Mouse (Mus musculus) neural tube, embryonic 14.5 days (tissue): Measurements from ENCODE around the gene Slc51a. TPM values are rescaled to one million over a fixed set of nuclear protein-coding genes. Genes with fewer than 3 reads are reported as not detected.

Experiments used
- ATAC-seq: fragments of 200-750 bp; cut with Nextera tagmentation; 2 replicates; pipeline ENCODE4 v1.8.0; 2017; ENCODE audit warnings: low read depth, mild to moderate bottlenecking, moderate TSS enrichment, moderate library complexity
- H3K27ac ChIP-seq: fragments of 300-500 bp; sonication (generic); 2 replicates; pipeline ENCODE4 v1.5.1; 2014; ENCODE audit warnings: low read depth, mild to moderate bottlenecking, control low read depth, low read length, moderate library complexity, mixed read lengths
- H3K27me3 ChIP-seq: fragments of 300-500 bp; sonication (generic); 2 replicates; pipeline ENCODE4 v1.6.1; 2014; ENCODE audit warnings: low read length; ENCODE audit not compliant: control insufficient read depth, insufficient read depth
- H3K36me3 ChIP-seq: fragments of 300-500 bp; sonication (generic); 2 replicates; pipeline ENCODE4 v1.6.1; 2014; ENCODE audit warnings: low read length, mixed read lengths; ENCODE audit not compliant: control insufficient read depth, insufficient read depth
- H3K4me1 ChIP-seq: fragments of 300-500 bp; sonication (generic); 2 replicates; pipeline ENCODE4 v1.6.1; 2014; ENCODE audit warnings: low read length; ENCODE audit not compliant: control insufficient read depth, insufficient read depth
- H3K4me2 ChIP-seq: fragments of 300-500 bp; sonication (generic); 2 replicates; pipeline ENCODE4 v1.6.1; 2014; ENCODE audit warnings: mild to moderate bottlenecking, low read depth, low read length, control low read depth
- H3K4me3 ChIP-seq: fragments of 300-500 bp; sonication (generic); 2 replicates; pipeline ENCODE4 v1.5.1; 2014; ENCODE audit warnings: low read depth, low read length, control low read depth, mixed read lengths
- H3K9ac ChIP-seq: fragments of 300-500 bp; sonication (generic); replicated peaks from 2 replicates; pipeline ENCODE4 v1.6.1; 2014; ENCODE audit warnings: low read depth, mild to moderate bottlenecking, control low read depth, low read length, mixed read lengths
- H3K9me3 ChIP-seq: fragments of 300-500 bp; sonication (generic); 2 replicates; pipeline ENCODE4 v1.6.1; 2016; ENCODE audit warnings: low read length; ENCODE audit not compliant: control insufficient read depth
- WGBS: fragments of 180-500 bp; shearing (Covaris S2); extraction: QIAGEN DNeasy Blood & Tissue Kit; methylation state at CpG from one replicate; pipeline ENCODE4 v1.1.7; 2014; 5-methylcytosine and 5-hydroxymethylcytosine counted together
- polyA plus RNA-seq: library from polyadenylated mRNA; unstranded; fragments of >200 nt; fragmentation: Nextera tagmentation; extraction: Ambion mirVana; gene quantifications from 2 replicates; pipeline ENCODE4 v1.2.1, GENCODE M21; 2014

Slc51a gene
- polyA plus RNA-seq = 0.17 and 0.40 TPM in 2 replicates

GRCm38 (mm10) chr16:32487234-32488111 lies at the start of gene Slc51a:
Slc51a (minus strand) TSS chr16:32487879.
- no peaks in the 10 kb centered on the region for H3K27me3 ChIP-seq
- WGBS = 70% methylated on average over 15 of the region's 15 CpGs
- H3K36me3 ChIP-seq = no peaks in the 10 kb centered on the region
- H3K4me1 ChIP-seq = no peaks in the 10 kb centered on the region
- no peak within 1 kb of the TSS for H3K4me3 ChIP-seq
- H3K27ac ChIP-seq = no peak within 1 kb of the TSS
- no peak within 1 kb of the TSS for H3K4me2 ChIP-seq
- no peaks in the 10 kb centered on the region for H3K9me3 ChIP-seq
- H3K9ac ChIP-seq = no peak within 1 kb of the TSS
- ATAC-seq = no peak

DNA sequence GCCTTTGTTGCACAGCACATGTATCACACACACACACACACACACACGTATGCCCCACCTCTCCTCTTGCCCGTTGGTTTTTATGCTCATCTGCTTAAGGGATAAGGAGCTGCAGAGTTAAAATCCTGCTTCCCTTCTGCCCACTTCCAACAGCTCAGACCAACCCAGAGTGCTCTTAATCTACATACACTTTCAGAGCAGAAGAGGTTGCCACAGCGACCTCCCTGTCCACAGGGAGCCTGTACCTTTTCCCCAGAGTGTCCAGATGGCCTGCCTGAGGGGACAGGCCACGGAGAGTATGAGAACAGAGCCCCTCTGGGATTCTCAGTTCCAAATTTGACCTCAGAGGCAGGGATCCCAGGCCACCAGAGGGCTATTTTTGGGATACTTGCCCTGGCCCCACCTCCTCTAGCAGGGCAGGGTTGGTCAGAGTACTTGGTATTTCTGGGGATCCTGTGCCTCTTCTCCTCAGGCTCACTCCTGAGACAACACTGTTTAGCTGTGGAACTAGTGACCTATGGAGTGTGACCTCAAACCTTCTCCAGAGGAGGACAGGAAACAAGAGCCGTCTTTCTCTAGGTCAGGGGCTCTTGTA lies 47.6 kb upstream of the Slc51a start:
- 33% methylated on average over 5 of the region's 5 CpGs for WGBS
- Histone ChIP-seq H3K4me2 (no peak overlapping the region), H3K4me3 (no peak overlapping the region), H3K36me3 (no peaks in the 10 kb centered on the region), H3K4me1 (no peaks in the 10 kb centered on the region), H3K9me3 (no peaks in the 10 kb centered on the region), H3K9ac (no peak overlapping the region), H3K27me3 (no peaks in the 10 kb centered on the region), H3K27ac (no peak overlapping the region)
- ATAC-seq = no peak

- H3K9ac ChIP-seq = no peak overlapping the region
- H3K9me3 ChIP-seq = no peaks in the 10 kb centered on the region
- no peak for ATAC-seq
- 66% methylated on average over 18 of the region's 18 CpGs for WGBS
- H3K27me3 ChIP-seq = no peaks in the 10 kb centered on the region
- H3K4me2 ChIP-seq = no peak overlapping the region
- H3K4me3 ChIP-seq = no peak overlapping the region
- no peaks in the 10 kb centered on the region for H3K4me1 ChIP-seq
- no peaks in the 10 kb centered on the region for H3K36me3 ChIP-seq
- no peak overlapping the region for H3K27ac ChIP-seq
Measured at GRCm38 (mm10) chr16:32532878-32533826, 45.5 kb upstream of the Slc51a start.

DNA sequence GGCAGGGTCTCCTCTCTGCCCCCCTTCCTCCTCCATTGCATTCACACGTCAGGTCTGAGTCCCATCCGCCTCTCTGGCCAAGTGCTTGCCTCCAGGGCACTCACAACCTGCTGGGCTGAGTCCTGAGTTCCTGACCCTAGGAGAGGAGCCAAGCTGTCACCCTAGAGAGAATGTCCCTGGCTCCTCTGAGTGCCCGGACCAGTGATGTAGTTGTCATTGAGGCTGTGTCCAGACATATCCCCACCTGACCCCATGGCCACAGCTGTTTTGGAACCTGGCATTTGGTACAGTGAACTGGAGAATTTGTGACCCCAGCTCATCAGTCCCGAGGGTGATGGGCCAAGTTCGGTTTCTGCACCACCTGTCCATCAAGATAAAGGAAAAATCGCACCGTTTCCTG lies 39.2 kb upstream of the Slc51a start:
- 69% methylated on average over 7 of the region's 7 CpGs for WGBS
- no peak overlapping the region for H3K27ac ChIP-seq
- no peak overlapping the region for H3K4me3 ChIP-seq
- no peaks in the 10 kb centered on the region for H3K36me3 ChIP-seq
- peaks cover 9% of the 10 kb centered on the region for H3K4me1 ChIP-seq
- H3K27me3 ChIP-seq = no peaks in the 10 kb centered on the region
- H3K9me3 ChIP-seq = no peaks in the 10 kb centered on the region
- H3K4me2 ChIP-seq = no peak overlapping the region
- ATAC-seq = no peak
- H3K9ac ChIP-seq = no peak overlapping the region

DNA sequence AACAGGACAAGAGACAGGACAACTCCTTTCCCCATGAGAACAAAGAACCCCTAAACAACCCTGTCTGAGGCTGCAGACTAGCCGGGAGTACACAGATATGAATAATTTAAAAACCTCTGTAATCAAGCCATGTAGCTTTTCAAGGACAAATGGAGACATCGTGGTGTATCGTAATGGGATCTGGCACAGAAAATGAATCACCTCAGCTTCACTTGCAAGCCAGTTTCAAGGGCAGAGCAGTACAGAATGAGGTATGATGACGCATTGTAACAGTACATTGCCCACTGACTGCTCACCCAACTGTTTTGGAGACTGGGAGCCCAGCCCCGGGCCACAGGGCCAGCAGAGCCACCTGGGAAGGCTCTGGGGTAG lies 36.6 kb upstream of the Slc51a start:
- H3K36me3 ChIP-seq = no peaks in the 10 kb centered on the region
- H3K27ac ChIP-seq = peak overlapping the region; percentile 56; the same call in 1 of the 2 replicates
- H3K4me3 ChIP-seq = no peak overlapping the region
- H3K27me3 ChIP-seq = no peaks in the 10 kb centered on the region
- H3K4me1 ChIP-seq = peaks cover 9% of the 10 kb centered on the region
- WGBS = 31% methylated on average over 5 of the region's 5 CpGs
- ATAC-seq = peak; percentile 53; the same call in 1 of the 2 replicates
- H3K9me3 ChIP-seq = no peaks in the 10 kb centered on the region
- H3K4me2 ChIP-seq = no peak overlapping the region
- no peak overlapping the region for H3K9ac ChIP-seq

DNA sequence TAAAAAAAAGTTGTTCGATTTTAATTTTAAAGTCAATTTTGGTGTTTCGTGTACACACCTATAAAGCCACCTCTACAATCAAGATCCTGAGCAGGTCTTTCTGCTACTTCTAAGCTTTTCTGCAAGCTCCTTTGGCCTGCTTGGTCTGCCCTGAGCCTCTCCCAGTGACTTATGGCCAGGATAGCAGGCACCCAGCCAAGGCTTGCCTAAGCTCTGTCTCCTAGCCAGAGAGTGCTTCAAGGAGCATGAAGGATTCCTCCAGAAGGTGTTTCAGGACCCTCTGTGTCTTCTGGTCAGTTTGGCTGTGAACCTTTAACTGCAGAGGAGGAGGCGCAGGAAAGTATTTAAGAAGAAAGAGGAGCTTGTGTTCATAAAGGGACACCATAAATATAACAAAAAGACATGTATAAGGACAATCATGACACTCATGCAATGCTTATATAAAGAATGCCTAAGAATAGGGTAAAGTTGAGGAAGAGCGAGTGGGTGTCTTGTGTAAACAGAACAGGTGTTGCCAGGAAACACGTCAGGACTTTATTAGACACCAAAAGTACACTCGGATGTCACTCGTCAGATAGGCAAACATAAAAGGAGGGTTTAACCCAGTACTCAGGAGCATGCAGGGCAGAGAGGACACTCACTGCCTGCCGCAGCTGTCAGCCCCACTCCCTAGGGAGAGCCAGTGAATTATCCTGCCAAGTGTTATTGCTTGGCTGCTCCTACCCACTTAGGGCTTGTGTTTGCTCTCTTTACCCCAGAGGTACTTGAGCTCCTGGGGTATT lies 36.0 kb upstream of the Slc51a start:
- H3K4me3 ChIP-seq = no peak overlapping the region
- peak overlapping the region; percentile 56; the same call in 1 of the 2 replicates for H3K27ac ChIP-seq
- no peak overlapping the region for H3K9ac ChIP-seq
- no peaks in the 10 kb centered on the region for H3K9me3 ChIP-seq
- H3K4me1 ChIP-seq = peaks cover 9% of the 10 kb centered on the region
- no peaks in the 10 kb centered on the region for H3K36me3 ChIP-seq
- 46% methylated on average over 8 of the region's 8 CpGs for WGBS
- peak; percentile 87 for ATAC-seq
- H3K27me3 ChIP-seq = no peaks in the 10 kb centered on the region
- H3K4me2 ChIP-seq = no peak overlapping the region

GRCm38 (mm10) chr16:32522578-32523194 lies 35.0 kb upstream of the Slc51a start:
- Histone ChIP-seq H3K4me3 (no peak overlapping the region), H3K4me2 (no peak overlapping the region), H3K9me3 (no peaks in the 10 kb centered on the region), H3K27ac (no peak overlapping the region), H3K27me3 (no peaks in the 10 kb centered on the region), H3K9ac (no peak overlapping the region), H3K36me3 (no peaks in the 10 kb centered on the region), H3K4me1 (peaks cover 9% of the 10 kb centered on the region)
- 76% methylated on average over 6 of the region's 6 CpGs for WGBS
- no peak for ATAC-seq

GRCm38 (mm10) chr16:32520372-32520748 lies 32.7 kb upstream of the Slc51a start:
- 66% methylated on average over 9 of the region's 9 CpGs for WGBS
- Histone ChIP-seq H3K27me3 (no peaks in the 10 kb centered on the region), H3K36me3 (no peaks in the 10 kb centered on the region), H3K9ac (no peak overlapping the region), H3K4me3 (no peak overlapping the region), H3K27ac (0 out of 2 replicates have a peak overlapping the region, but pooled peaks have one; percentile 10), H3K4me2 (no peak overlapping the region), H3K9me3 (no peaks in the 10 kb centered on the region), H3K4me1 (peaks cover 17% of the 10 kb centered on the region)
- no peak for ATAC-seq
